Mouse (Mus musculus): ENCODE data around the gene Atp2b2. TPM values are rescaled to one million over a fixed set of nuclear protein-coding genes. Genes with fewer than 3 reads are reported as not detected.

The Atp2b2 gene
- polyA plus RNA-seq, 1 experiment from 2014 or later = 0.09 TPM

- Histone ChIP-seq H3K27me3 (ENCODE audit: control insufficient read depth, insufficient read depth, low read length) (peaks cover under 1% of the 10 kb centered on the region; the same call in 1 of the 2 replicates), H3K27ac (replicated peaks; ENCODE audit: low read depth, low read length) (no peak overlapping the region), H3K36me3 (ENCODE audit: control insufficient read depth, insufficient read depth, low read length) (peaks cover 4% of the 10 kb centered on the region; the same call in 1 of the 2 replicates), H3K9me3 (ENCODE audit: control insufficient read depth, low read length) (no peaks in the 10 kb centered on the region), H3K4me2 (ENCODE audit: low read depth, severe bottlenecking) (no peak overlapping the region), H3K4me3 (ENCODE audit: low read depth, low read length) (no peak overlapping the region), H3K9ac (ENCODE audit: low read length) (no peak overlapping the region), H3K4me1 (ENCODE audit: control insufficient read depth, insufficient read depth, low read length) (no peaks in the 10 kb centered on the region; the same call in 1 of the 2 replicates)
- WGBS = 76% methylated on average over 1 of the region's 1 CpGs
- no peak for ATAC-seq (ENCODE audit: insufficient number of reproducible peaks, low FRiP score, low TSS enrichment, low read depth)
- no peak for DNase-seq (ENCODE audit: low spot score)
Measured at GRCm38 (mm10) chr6:113742321-113742720, 300.1 kb downstream of the Atp2b2 start.

- no peaks in the 10 kb centered on the region for H3K27me3 ChIP-seq (ENCODE audit: control insufficient read depth, insufficient read depth, low read length)
- no peaks in the 10 kb centered on the region for H3K9me3 ChIP-seq (ENCODE audit: control insufficient read depth, low read length)
- DNase-seq (ENCODE audit: low spot score) = no peak
- no peak overlapping the region for H3K4me3 ChIP-seq (ENCODE audit: low read depth, low read length)
- no peaks in the 10 kb centered on the region; the same call in 1 of the 2 replicates for H3K4me1 ChIP-seq (ENCODE audit: control insufficient read depth, insufficient read depth, low read length)
- no peak overlapping the region for H3K9ac ChIP-seq (ENCODE audit: low read length)
- 65% methylated on average over 2 of the region's 2 CpGs for WGBS
- H3K36me3 ChIP-seq (ENCODE audit: control insufficient read depth, insufficient read depth, low read length) = peaks cover 4% of the 10 kb centered on the region; the same call in 1 of the 2 replicates
- H3K27ac ChIP-seq (replicated peaks; ENCODE audit: low read depth, low read length) = no peak overlapping the region
- no peak overlapping the region for H3K4me2 ChIP-seq (ENCODE audit: low read depth, severe bottlenecking)
- ATAC-seq (ENCODE audit: insufficient number of reproducible peaks, low FRiP score, low TSS enrichment, low read depth) = no peak
Measured at GRCm38 (mm10) chr6:113741425-113741824, 301.0 kb downstream of the Atp2b2 start.

GRCm38 (mm10) chr6:113740236-113741217, 301.9 kb downstream of the Atp2b2 start, which contains the start of gene Sec13:
Sec13 (minus strand) TSS chr6:113740743.
- 8% methylated on average over 41 of the region's 41 CpGs for WGBS
- DNase-seq (ENCODE audit: low spot score) (peak; percentile 93), ATAC-seq (ENCODE audit: insufficient number of reproducible peaks, low FRiP score, low TSS enrichment, low read depth) (peak; percentile 81; the same call in 1 of the 2 replicates)
- Histone ChIP-seq H3K9me3 (ENCODE audit: control insufficient read depth, low read length) (no peaks in the 10 kb centered on the region), H3K36me3 (ENCODE audit: control insufficient read depth, insufficient read depth, low read length) (peaks cover 12% of the 10 kb centered on the region), H3K4me3 (ENCODE audit: low read depth, low read length) (peak within 1 kb of the TSS; percentile 87), H3K27ac (replicated peaks; ENCODE audit: low read depth, low read length) (no peak within 1 kb of the TSS), H3K9ac (ENCODE audit: low read length) (peak within 1 kb of the TSS; percentile 93), H3K4me2 (ENCODE audit: low read depth, severe bottlenecking) (peak within 1 kb of the TSS; percentile 88), H3K4me1 (ENCODE audit: control insufficient read depth, insufficient read depth, low read length) (no peaks in the 10 kb centered on the region; the same call in 1 of the 2 replicates), H3K27me3 (ENCODE audit: control insufficient read depth, insufficient read depth, low read length) (no peaks in the 10 kb centered on the region)

- no peak for DNase-seq (ENCODE audit: low spot score)
- Histone ChIP-seq H3K36me3 (ENCODE audit: control insufficient read depth, insufficient read depth, low read length) (peaks cover 17% of the 10 kb centered on the region), H3K4me3 (ENCODE audit: low read depth, low read length) (no peak overlapping the region), H3K4me1 (ENCODE audit: control insufficient read depth, insufficient read depth, low read length) (no peaks in the 10 kb centered on the region; the same call in 1 of the 2 replicates), H3K27me3 (ENCODE audit: control insufficient read depth, insufficient read depth, low read length) (no peaks in the 10 kb centered on the region), H3K4me2 (ENCODE audit: low read depth, severe bottlenecking) (no peak overlapping the region), H3K27ac (replicated peaks; ENCODE audit: low read depth, low read length) (no peak overlapping the region), H3K9ac (ENCODE audit: low read length) (no peak overlapping the region), H3K9me3 (ENCODE audit: control insufficient read depth, low read length) (no peaks in the 10 kb centered on the region)
- 89% methylated on average over 9 of the region's 9 CpGs for WGBS
- ATAC-seq (ENCODE audit: insufficient number of reproducible peaks, low FRiP score, low TSS enrichment, low read depth) = no peak
Measured at GRCm38 (mm10) chr6:113737318-113738046, 304.9 kb downstream of the Atp2b2 start.

GRCm38 (mm10) chr6:113731296-113731695, 311.1 kb downstream of the Atp2b2 start:
- peaks cover 36% of the 10 kb centered on the region for H3K36me3 ChIP-seq (ENCODE audit: control insufficient read depth, insufficient read depth, low read length)
- no peak for ATAC-seq (ENCODE audit: insufficient number of reproducible peaks, low FRiP score, low TSS enrichment, low read depth)
- no peaks in the 10 kb centered on the region for H3K27me3 ChIP-seq (ENCODE audit: control insufficient read depth, insufficient read depth, low read length)
- H3K27ac ChIP-seq (replicated peaks; ENCODE audit: low read depth, low read length) = no peak overlapping the region
- no peaks in the 10 kb centered on the region for H3K4me1 ChIP-seq (ENCODE audit: control insufficient read depth, insufficient read depth, low read length)
- 92% methylated on average over 3 of the region's 3 CpGs for WGBS
- H3K4me2 ChIP-seq (ENCODE audit: low read depth, severe bottlenecking) = no peak overlapping the region
- H3K9ac ChIP-seq (ENCODE audit: low read length) = no peak overlapping the region
- no peak for DNase-seq (ENCODE audit: low spot score)
- no peak overlapping the region for H3K4me3 ChIP-seq (ENCODE audit: low read depth, low read length)
- H3K9me3 ChIP-seq (ENCODE audit: control insufficient read depth, low read length) = no peaks in the 10 kb centered on the region

- H3K9ac ChIP-seq (ENCODE audit: low read length) = no peak overlapping the region
- peaks cover 26% of the 10 kb centered on the region for H3K36me3 ChIP-seq (ENCODE audit: control insufficient read depth, insufficient read depth, low read length)
- 90% methylated on average over 7 of the region's 7 CpGs for WGBS
Measured at GRCm38 (mm10) chr6:113728181-113728580, 314.2 kb downstream of the Atp2b2 start.

GRCm38 (mm10) chr6:113721061-113721460, 321.4 kb downstream of the Atp2b2 start:
- no peak for ATAC-seq (ENCODE audit: insufficient number of reproducible peaks, low FRiP score, low TSS enrichment, low read depth)
- 90% methylated on average over 4 of the region's 4 CpGs for WGBS
- no peak for DNase-seq (ENCODE audit: low spot score)
- Histone ChIP-seq H3K4me1 (ENCODE audit: control insufficient read depth, insufficient read depth, low read length) (no peaks in the 10 kb centered on the region), H3K4me2 (ENCODE audit: low read depth, severe bottlenecking) (no peak overlapping the region), H3K36me3 (ENCODE audit: control insufficient read depth, insufficient read depth, low read length) (peaks cover 4% of the 10 kb centered on the region), H3K27ac (replicated peaks; ENCODE audit: low read depth, low read length) (no peak overlapping the region), H3K9ac (ENCODE audit: low read length) (no peak overlapping the region), H3K9me3 (ENCODE audit: control insufficient read depth, low read length) (no peaks in the 10 kb centered on the region), H3K27me3 (ENCODE audit: control insufficient read depth, insufficient read depth, low read length) (no peaks in the 10 kb centered on the region), H3K4me3 (ENCODE audit: low read depth, low read length) (no peak overlapping the region)

More at GRCm38 (mm10) chr6:113728181-113728580, 314.2 kb downstream of the Atp2b2 start:
- Histone ChIP-seq H3K4me2 (ENCODE audit: low read depth, severe bottlenecking) (no peak overlapping the region), H3K9me3 (ENCODE audit: control insufficient read depth, low read length) (no peaks in the 10 kb centered on the region), H3K27me3 (ENCODE audit: control insufficient read depth, insufficient read depth, low read length) (no peaks in the 10 kb centered on the region), H3K27ac (replicated peaks; ENCODE audit: low read depth, low read length) (no peak overlapping the region), H3K4me1 (ENCODE audit: control insufficient read depth, insufficient read depth, low read length) (no peaks in the 10 kb centered on the region), H3K4me3 (ENCODE audit: low read depth, low read length) (no peak overlapping the region)
- ATAC-seq (ENCODE audit: insufficient number of reproducible peaks, low FRiP score, low TSS enrichment, low read depth) = no peak
- no peak for DNase-seq (ENCODE audit: low spot score)

GRCm38 (mm10) chr6:113719878-113720277, 322.5 kb downstream of the Atp2b2 start, which contains the start of gene Ghrl:
Ghrl (minus strand) TSS chr6:113719880.
- Histone ChIP-seq H3K4me3 (ENCODE audit: low read depth, low read length) (no peak within 1 kb of the TSS), H3K4me1 (ENCODE audit: control insufficient read depth, insufficient read depth, low read length) (no peaks in the 10 kb centered on the region), H3K27me3 (ENCODE audit: control insufficient read depth, insufficient read depth, low read length) (no peaks in the 10 kb centered on the region), H3K9ac (ENCODE audit: low read length) (no peak within 1 kb of the TSS), H3K4me2 (ENCODE audit: low read depth, severe bottlenecking) (no peak within 1 kb of the TSS), H3K9me3 (ENCODE audit: control insufficient read depth, low read length) (no peaks in the 10 kb centered on the region), H3K36me3 (ENCODE audit: control insufficient read depth, insufficient read depth, low read length) (peaks cover 5% of the 10 kb centered on the region), H3K27ac (replicated peaks; ENCODE audit: low read depth, low read length) (no peak within 1 kb of the TSS)
- no peak for DNase-seq (ENCODE audit: low spot score)
- WGBS = 94% methylated on average over 3 of the region's 3 CpGs
- ATAC-seq (ENCODE audit: insufficient number of reproducible peaks, low FRiP score, low TSS enrichment, low read depth) = no peak

Measured in limb, embryonic 11.5 days (tissue).